Mouse (Mus musculus): ENCODE data around the gene Gapt.

The Gapt gene

GRCm38 (mm10) chr13:110356941-110357340 is at the start of gene Gapt:
Gene Gapt, minus strand, starts transcription at chr13:110357199.
- no peak for DNase-seq

GRCm38 (mm10) chr13:110406152-110406551 is 49.2 kb upstream of the Gapt start:
- peak; percentile 92 for DNase-seq

GRCm38 (mm10) chr13:110404686-110405085 is 47.7 kb upstream of the Gapt start:
- peak; percentile 66 for DNase-seq

GRCm38 (mm10) chr13:110404059-110404458 is 47.1 kb upstream of the Gapt start:
- DNase-seq: peak; percentile 91

GRCm38 (mm10) chr13:110401877-110402276 is 44.9 kb upstream of the Gapt start:
- DNase-seq: no peak

- no peak for DNase-seq
These were observed 44.4 kb upstream of the Gapt start for GRCm38 (mm10) chr13:110401443-110401842.

GRCm38 (mm10) chr13:110398513-110399270 is 41.7 kb upstream of the Gapt start:
- DNase-seq: peak; percentile 94

GRCm38 (mm10) chr13:110397750-110398149 is 40.8 kb upstream of the Gapt start:
- no peak for DNase-seq

GRCm38 (mm10) chr13:110395916-110396685 is 39.1 kb upstream of the Gapt start:
- peak; percentile 89 for DNase-seq

- DNase-seq: no peak
These were observed 38.3 kb upstream of the Gapt start for GRCm38 (mm10) chr13:110395179-110395794.

GRCm38 (mm10) chr13:110394291-110395178 is 37.5 kb upstream of the Gapt start, which contains the start of gene Plk2:
Gene Plk2, plus strand, starts transcription at chr13:110395046.
- peak; percentile 99 for DNase-seq

- DNase-seq: no peak
These were observed 35.6 kb upstream of the Gapt start for GRCm38 (mm10) chr13:110392631-110393030.

- DNase-seq: no peak
These were observed 35.2 kb upstream of the Gapt start for GRCm38 (mm10) chr13:110392210-110392609.

GRCm38 (mm10) chr13:110384514-110384913 is 27.5 kb upstream of the Gapt start:
- no peak for DNase-seq

GRCm38 (mm10) chr13:110382447-110382901 is 25.5 kb upstream of the Gapt start:
- no peak for DNase-seq

- DNase-seq: no peak
These were observed 12.7 kb upstream of the Gapt start for GRCm38 (mm10) chr13:110369673-110370072.

- DNase-seq: peak; percentile 88
These were observed 11.6 kb upstream of the Gapt start for GRCm38 (mm10) chr13:110368556-110369040.

- DNase-seq: no peak
These were observed 11.1 kb upstream of the Gapt start for GRCm38 (mm10) chr13:110367961-110368555.

GRCm38 (mm10) chr13:110366477-110366876 is 9.5 kb upstream of the Gapt start:
- peak; percentile 66 for DNase-seq

- peak; percentile 52 for DNase-seq
These were observed 6.7 kb upstream of the Gapt start for GRCm38 (mm10) chr13:110363722-110364121.

GRCm38 (mm10) chr13:110351051-110351450 is 5.9 kb downstream of the Gapt start:
- no peak for DNase-seq

GRCm38 (mm10) chr13:110346707-110347106 is 10.3 kb downstream of the Gapt start:
- DNase-seq: no peak

Data from heart, adult 11 months (tissue).